Mouse (Mus musculus) liver, embryonic 14.5 days (tissue): Measurements from ENCODE around the gene Taf8.

Experiments
- CTCF ChIP-seq: IDR thresholded peaks from 2 replicates; pipeline ENCODE4 v1.5.1; 2016; ENCODE audit warnings: antibody characterized with exemption, low read depth, control low read depth
- EP300 ChIP-seq: IDR thresholded peaks from 2 replicates; pipeline ENCODE4 v1.6.1; 2016; ENCODE audit warnings: antibody characterized with exemption, low read depth

GRCm38 (mm10) chr17:47470121-47470520 is 32.0 kb downstream of the Taf8 start:
- TF ChIP-seq CTCF (no peak), EP300 (no peak)
